Mouse (Mus musculus) c-Kit-positive CD71-positive TER-119-positive erythroid progenitor cells, embryonic 14.5 days (primary cell): Measurements from ENCODE around the gene Ankrd13b.

Experiments
- DNase-seq: peaks from one replicate; pipeline ENCODE4 v3.0.0-alpha.2; 2013; ENCODE audit warnings: low spot score

Gene Ankrd13b

DNA sequence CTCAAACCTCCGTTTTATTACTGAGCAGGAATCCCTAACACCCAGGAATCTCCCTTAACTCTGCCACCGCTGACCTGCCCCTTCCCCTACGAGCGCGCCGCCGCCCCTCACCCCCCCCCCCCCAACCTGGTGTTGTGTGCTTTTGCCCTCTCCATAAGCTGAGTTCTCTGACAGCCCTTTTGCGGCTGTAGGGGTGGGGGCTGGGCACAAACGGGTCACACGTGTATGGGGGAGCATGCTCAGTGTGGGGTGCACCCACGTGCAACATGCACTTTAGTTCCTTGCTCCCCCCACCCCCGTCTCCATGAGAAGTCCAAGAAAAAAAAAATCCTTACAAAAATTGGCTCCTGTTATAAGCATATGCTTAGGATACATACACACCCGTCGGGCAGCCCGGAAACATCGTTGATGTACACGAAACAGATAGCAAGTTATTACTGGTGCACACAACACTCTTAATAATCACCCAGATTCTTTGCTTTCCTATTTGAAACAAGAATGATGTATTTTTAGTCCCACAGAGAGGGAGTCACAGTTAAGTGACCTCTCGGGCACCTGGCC lies 2.9 kb upstream of the Ankrd13b start:
- DNase-seq = peak; percentile 42

DNA sequence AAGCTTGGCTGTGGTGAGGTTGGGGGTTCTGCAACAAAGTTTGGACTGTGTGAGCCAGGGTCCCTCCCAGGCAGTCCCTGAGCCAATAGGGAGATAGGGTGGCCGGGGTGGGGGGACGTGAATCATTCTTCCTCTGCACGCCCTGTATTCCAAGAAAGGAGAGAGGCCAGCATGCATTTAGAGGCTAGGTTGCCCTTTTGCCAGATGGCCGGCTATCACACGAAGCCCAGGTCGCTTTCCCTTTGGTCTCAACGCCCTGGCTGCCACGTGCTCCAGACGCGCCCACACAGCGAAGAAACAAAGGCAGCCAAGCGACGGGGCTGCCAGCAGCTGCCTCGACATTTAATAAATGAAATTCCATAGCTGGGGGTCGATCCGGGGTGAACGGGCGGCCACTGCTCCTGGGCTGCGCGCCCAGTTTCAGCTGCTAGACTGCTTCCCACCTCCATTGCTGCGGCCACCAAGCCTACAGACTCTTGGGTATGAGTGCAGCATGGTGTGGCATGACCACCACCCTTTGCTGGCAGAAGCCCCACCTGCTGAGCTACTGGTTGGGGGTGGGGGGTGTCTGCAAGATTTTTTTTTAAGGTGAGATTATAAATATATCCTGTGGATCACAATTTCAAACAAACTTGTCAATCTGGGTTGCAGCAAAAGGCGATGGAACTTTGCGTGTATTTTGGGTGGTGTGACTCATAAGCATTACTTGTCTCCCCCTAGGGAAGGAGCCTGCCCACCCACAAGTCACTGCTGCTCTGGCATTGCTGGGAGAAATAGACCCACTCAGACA lies 2.2 kb upstream of the Ankrd13b start:
- DNase-seq = peak; percentile 59

DNA sequence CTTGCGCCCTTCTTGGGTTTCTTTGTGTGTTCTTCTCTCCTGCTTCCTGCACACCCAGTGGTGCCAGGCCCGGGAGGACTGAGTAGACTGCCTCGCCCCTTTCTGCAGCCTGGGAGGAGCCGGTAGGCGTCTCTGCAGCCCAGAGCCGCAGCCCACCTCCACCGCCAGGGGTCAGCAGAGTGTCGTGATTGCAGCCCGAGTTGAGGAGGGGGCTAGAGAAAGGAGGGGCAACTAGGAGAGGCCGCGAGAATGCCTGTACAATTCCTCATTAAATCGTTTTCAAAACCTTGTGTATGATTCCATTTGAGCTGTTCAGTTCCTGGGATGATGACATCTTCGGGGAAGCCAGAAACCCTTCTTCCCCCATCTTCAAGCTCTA lies 1.6 kb upstream of the Ankrd13b start:
- peak; percentile 76 for DNase-seq

DNA sequence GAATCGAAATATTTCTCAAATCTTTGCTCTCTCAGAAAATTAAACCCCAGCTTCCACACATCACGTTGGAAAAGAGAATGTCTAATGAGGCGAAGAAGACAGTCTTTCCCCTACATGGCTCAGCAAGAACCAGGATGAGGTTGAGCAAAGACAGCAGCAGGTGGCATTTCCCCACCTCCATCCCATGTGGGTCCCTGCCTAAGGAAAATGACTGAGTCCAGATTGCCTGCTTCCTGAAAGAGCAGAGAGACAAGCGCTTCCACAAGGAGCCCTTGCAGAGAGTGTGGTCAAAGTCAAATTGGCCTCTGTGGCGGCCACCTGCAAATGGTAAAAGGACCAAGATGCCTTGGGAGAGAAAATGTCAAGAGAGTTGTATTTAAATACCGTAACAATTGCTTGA lies 973 bp upstream of the Ankrd13b start:
- no peak for DNase-seq

DNA sequence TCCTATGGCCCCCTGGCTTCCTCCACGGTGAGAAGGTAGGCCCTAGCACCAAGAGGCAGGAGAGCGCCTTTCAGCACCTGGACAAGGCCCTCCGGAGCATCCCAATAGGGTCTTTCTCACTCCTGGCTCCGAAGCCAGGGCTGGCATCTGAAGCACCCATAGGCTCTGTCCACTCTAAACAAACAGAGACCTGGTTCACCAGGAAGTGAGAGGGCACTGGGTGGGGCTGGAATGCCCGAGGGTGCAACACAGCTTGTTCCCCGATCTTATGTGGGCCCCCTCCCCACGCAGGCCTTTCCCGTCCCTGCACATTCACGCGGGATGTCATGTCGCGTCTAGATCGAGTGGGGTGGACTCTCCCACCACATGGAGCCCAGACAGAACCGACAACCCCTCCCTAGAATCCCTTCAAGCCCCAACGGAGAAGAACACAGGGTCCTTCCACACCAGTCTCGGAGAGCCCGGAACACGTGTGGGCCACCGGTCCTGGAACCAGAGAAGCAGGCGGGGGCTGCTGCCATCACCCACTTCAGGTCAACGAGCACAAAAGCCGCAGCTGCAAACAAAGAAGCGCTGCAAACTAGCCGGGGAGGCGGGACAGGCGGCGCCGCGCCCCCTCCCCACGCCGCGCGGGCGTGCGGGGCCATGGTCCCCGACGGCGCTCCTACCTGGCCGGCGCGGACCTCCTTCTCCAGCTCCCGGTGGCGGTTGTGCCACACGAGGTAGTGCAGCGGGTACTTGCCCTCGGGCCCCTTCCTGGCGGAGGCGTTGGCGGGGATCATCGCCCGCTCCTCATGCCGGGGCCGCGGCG lies 502 bp downstream of the Ankrd13b start:
- DNase-seq = no peak

DNA sequence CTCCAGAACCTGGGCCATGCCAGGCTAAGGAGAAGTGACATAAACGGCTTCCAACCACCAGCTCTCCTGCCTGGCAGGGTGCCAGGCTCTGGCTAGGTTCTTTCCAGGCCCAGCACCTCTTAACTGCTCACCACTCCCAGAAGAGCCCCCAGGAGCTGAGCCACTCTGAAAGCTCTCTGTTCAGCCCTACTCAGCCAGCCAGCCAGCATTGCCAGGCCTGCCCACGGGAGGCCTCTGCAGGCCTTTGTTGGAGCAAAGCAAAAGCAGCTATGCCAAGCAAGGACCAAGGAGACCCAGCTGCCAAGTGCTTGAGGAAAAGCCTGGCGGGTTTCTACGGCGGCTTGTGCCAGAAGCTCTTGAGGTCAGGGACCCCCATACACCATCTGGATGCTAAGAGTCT lies 2.7 kb downstream of the Ankrd13b start:
- DNase-seq = no peak

DNA sequence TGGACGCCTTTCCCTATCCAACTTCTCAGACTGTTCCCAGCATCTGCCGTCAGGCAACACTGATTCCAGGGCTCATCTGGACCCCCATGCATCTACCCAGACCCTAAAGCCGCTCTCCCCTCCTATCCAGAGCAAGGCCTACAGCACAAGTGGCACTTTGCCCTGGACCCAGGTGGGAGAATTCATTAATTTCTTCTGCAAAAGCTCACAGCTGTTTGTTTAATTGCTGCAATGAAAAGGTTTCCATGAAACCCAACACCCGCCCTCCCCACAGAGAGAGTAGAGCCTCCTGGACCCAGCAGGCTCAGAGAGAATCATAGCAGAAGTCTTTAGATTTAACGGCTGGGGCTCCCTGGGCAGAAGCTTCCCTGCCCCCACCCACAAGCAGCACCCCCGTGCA lies 4.2 kb downstream of the Ankrd13b start:
- no peak for DNase-seq

DNA sequence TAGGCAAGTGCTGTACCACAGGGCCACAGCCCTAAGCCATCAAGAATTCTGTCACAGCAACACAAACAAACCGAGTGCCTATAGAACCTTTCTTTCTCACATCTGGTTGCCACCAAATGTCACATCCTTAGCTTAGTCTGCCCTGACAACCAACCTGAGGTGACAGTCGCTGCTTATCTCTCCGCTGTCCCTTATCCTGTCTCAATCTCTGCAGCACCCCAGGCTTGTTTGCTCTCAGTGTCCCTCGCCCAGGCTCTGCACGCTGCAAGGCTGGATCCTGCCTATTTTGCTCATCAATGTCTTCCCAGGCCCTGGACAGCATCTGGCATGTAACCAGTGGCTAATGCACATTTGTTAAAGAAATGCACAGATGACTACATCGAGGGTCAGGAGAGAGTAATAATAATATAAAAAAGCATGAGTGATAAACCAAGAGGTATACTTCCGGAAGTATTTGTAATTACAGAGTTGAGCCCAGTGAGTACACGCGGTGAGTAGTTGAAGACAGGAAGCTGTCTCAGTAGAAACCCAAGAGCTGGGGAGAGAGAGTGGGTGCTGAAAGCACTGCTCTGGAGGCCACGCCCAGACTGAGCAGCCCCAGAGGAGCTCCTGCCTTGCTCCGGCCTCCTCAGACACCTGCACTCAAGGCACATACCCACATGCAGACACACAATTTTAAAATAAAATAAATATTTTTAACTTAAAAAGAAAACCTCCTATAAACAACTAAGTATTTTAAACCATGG lies 5.8 kb downstream of the Ankrd13b start:
- no peak for DNase-seq

DNA sequence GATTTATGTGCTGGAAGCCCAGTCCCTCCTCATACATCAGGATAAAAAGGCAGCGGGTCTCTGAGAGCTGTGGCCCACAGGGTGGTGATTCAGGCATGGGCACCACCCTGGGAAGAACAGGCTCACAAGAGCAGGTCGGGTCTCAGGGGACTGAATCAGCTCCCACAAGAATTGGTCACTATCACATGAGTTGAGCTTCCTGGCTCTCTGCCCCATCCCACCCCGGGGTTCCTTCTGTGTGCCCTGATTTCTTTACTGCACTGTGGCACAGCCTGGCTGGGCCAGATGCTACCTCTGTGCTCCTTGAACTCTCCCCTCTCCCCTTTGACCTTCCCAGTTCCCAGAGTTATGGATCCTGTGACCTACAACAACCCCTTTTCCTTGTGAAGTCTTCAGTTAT lies 6.4 kb downstream of the Ankrd13b start:
- DNase-seq = no peak

DNA sequence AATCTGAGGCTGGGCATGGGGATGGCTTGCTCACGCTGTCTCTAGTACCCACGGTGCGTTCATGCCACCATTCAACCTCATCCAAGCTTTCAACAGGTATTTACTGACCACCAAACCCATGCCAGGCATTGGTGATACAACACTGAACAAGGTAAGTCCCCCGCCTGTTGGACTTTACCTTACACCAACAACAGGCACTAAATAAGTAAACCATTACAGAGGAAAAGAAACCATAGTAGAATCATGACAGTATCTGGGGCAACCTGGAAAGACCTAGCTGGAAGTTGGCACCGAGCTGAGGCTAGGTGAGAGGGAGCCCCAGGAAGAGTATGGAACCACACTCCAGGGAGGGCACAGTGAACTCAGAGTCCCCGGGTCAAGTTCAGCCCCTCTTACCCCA lies 12.6 kb downstream of the Ankrd13b start:
- DNase-seq = no peak

DNA sequence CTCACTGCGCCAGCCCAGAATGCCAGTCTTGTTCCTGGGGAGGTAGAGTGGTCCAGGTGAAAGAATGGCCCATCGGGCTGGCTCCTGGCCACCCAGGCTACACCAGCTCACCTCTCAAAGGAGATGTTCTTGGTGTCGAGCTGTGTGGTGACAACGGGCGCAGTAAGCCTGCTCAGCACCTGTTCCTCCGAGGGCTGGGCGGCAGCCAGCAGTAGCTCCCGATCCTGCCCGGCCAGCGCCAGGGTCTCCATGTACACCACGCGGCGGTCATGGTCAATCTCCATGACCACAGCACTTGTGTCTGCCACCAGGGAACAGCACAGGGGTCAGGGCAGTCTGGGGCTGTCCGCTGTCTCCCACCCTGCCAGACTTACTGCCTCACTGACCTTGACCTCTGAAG lies 13.3 kb downstream of the Ankrd13b start:
- no peak for DNase-seq

DNA sequence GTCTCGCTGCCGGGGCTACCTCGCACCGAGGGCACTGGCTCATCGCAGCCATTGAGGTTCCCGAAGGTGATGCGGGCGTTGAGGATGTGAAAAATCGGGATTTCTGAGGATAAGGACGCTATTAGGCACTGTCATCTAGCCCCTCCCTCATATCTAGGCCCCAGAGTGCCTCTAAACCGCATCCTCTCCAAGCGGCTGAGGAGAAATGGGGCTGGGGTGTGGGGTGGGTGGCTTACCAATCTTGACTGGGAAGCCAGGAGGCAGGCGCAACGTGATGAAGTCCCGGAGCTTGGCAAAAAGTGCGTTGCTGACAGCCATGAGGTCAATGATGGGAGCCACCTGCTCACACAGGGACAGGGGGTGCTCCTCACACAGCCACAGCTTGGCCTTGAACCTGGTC lies 16.7 kb downstream of the Ankrd13b start:
- no peak for DNase-seq

DNA sequence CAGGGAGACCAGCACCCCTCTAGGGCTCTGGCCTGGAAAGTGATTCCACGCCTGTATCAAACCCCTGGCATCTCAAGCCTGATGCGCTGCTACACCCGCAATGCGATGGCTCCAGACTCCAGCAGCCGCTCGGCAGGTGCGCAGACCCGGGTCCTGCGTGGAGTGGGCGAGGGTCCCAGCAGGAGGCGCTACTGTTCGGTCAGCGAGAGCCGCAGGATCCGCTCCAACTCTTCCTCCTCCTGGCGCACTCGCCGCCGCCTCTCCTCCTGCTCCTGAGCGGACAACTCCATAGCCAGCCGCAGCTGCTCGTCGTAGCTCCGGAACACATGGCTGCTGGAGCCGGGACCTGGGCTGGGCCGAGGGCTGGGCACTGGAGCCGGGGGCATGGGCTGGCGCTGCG lies 18.1 kb downstream of the Ankrd13b start:
- DNase-seq = no peak

DNA sequence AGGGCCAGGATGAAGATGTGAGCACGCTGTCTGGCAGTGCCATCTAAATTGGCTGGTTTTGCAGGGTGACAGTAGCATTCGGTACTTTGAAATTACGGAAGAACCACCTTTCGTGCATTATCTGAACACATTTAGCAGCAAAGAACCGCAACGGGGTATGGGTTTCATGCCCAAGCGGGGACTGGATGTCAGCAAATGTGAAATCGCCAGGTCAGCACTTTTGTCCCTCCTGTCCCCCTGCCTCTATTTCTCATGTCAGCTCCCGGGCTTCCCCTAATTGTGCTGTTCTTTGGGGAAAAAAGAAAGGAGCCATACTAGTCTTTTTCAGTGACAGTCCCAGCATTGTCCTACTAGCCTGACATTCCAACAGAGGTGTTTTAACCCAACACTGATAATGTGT lies 21.1 kb downstream of the Ankrd13b start:
- no peak for DNase-seq

DNA sequence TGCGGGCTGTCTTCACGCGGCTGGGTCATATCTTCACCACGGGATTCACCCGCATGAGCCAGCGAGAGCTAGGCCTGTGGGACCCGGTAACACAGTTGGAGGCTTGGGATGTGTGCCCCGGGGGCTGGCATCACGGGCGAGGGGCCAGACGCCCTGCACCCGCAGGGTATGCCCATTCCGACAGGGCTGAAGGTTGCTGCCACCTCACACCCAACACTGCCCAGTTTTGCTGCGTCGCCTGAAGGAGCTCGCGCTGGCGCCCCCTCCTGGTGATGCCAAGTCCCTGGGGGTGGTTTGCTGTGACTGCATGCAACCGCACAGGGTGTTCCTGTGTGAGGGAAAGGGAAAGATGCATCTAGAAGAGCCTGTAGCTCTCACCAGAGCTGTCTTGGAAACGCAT lies 21.7 kb downstream of the Ankrd13b start:
- DNase-seq = peak; percentile 67

DNA sequence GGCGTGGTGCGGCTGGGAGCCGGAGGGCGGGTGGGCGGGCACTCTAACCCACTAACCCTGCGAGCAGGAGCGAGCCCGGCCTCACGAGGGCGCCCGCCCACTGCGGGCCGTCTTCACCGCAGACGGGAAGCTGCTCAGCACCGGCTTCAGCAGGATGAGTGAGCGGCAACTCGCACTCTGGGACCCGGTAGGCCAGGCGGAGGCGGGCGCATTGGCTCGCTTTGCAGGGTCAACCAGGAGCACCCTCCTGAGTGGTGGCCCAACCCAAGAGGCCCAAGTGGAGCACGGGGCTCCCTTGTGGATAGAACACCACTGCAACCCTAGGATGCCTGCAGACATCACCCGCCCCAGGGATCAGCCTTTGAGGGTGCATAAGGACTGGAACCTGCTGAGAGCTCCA lies 22.3 kb downstream of the Ankrd13b start:
- DNase-seq = peak; percentile 40

DNA sequence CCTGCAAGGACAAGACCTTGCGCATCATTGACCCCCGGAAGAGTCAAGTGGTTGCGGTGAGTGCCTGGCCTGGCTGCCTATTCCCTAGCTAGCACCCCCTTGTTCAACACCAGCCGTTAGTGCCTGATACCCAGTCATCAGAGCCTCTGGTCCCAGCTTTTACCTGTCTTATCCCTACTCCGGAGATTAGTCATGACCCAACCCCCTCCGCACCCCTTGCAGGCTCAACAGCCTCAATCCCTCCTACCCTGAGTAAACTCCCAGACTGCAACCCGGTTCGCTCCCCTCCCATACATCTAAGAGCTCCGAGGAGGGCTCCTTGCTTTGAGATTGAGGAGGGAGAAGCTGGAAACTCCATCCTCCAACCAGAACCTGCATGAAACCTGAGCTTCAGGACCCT lies 22.9 kb downstream of the Ankrd13b start:
- DNase-seq = no peak

DNA sequence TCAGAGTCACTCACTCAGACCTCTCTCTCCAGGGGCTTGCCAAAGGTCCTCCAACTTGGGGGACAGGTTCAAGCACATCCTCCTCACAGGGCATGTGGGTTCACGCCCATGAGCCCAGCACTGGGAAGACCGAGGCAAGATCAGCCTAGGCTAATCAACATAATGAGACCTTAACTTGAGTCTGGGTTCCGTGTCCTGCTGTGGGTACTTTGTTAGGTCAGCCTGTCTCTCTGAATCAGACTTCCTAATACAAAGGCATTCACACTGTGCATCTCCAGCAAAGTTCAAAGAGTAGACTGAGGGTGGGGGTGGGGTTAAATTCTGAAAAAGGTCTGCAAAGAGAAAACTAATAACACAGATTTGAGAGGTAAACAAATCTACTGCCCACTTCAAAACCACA lies 24.4 kb downstream of the Ankrd13b start:
- DNase-seq = no peak

DNA sequence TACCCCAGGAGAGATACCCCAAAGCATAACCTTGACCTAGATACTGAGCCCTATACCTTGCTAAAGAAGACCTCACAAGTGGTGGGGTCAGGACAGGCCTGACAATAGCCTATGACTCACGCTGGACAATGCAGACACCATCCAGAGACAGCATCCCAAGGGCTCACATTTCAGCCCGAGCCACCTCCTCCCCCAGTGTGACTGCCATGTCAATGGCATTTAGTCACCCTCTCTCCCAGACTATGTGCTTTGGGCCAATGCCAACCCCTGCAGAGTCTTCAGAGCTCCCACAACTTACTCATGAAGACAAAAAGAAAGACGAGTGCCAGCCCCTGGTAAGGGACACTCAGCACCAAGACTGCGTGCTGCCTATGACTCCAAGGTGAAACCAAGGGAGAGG lies 24.8 kb downstream of the Ankrd13b start:
- DNase-seq = no peak

DNA sequence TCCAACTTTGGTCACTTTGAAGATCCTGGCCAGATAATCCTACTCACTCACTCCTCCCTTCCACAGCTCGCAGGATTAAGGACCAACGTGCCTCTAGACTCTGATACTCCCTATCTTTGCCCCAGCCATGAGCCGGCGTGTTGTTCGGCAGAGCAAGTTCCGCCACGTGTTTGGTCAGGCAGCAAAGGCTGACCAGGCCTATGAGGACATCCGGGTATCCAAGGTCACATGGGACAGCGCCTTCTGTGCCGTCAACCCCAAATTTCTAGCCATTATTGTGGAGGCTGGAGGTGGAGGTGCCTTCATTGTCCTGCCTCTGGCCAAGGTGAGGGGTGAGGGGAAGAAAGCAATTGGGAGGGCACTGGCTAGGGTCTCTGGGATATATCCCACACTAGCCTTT lies 25.7 kb downstream of the Ankrd13b start:
- DNase-seq = no peak

DNA sequence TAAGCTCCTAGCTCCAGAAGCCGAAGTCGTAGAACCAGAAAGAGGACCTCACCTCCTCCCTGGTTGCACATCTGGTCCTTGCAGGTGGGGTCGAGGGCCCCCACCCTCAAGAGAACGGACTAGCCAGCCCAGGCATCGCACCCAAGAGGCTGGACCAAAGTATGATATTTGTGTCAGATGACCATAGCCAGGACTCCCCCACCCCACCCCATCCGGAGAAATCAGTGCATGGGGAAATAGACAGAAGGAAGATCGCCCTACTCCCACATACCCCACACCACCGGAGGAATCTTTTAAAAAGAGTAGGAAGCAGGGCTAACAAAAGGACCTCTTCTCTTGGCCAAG lies 26.4 kb downstream of the Ankrd13b start:
- no peak for DNase-seq

DNA sequence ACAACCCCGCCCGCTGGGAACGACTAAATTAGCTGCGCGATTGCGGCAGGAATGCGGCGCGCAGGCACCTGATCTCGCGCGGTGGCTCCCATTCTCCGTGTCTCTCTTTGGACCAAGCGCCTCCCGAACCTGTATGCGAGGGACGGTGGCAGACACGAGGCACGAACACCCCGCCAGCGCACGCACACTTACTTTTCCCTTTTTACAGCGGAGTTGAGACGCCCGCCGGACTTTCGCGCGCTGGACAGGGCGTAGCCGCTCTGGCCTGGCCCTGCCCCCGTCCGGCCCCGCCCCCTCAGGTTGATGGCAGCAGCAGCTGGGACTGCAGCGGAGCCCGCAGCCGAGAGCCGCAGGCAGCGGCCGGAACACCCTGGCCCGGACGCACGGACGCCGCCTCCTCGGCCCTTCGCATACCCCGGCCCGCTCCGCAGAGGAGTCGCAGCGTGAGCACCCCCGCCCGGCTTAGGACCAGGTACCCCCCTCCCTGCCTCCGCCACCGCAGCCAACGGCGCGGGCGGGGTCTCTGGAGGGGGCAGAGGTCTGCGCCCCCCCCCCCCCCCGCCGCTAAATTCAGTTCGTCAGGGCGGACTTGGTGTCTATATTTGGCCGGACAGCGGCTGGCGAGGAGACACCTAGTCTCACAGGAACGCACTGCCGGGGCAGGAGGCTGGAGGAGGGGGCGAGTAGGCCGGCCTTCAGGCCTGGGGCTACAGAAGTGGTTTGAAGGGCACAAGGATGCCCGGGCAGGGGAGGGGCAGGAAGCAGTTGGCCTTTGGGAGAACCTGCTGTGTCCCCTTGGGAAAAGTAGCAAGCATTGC lies 27.0 kb downstream of the Ankrd13b start, which contains the start of gene Coro6:
TSS of gene Coro6 (plus strand) at position 129 of the 818 bp plus-strand sequence.
- DNase-seq = no peak
